Mouse (Mus musculus): ENCODE data around the gene Trim27. TPM values are rescaled to one million over a fixed set of nuclear protein-coding genes. Genes with fewer than 3 reads are reported as not detected.

The Trim27 gene
- total RNA-seq, 2 experiments from 2014 or later, result 26.9 to 33.6 TPM

Other genes with a start within 250 kb of the Trim27 start
- gene Olfr1370, start 104.5 kb upstream of the Trim27 start, total RNA-seq (2021), result not detected
- gene Olfr1369-ps1, start 68.0 kb upstream of the Trim27 start, total RNA-seq (2021), result not detected
- gene Olfr263, start 49.8 kb upstream of the Trim27 start, total RNA-seq (2021), result not detected
- gene Olfr1368, start 33.6 kb upstream of the Trim27 start, total RNA-seq (2021), result not detected
- gene Gpx5, start 113.3 kb downstream of the Trim27 start, total RNA-seq (2021), result not detected
- not detected for gene Gpx6, start 132.7 kb downstream of the Trim27 start, total RNA-seq (2021)
- gene Olfr1367, start 167.5 kb downstream of the Trim27 start, total RNA-seq (2021), result not detected
- 1 to 10 TPM; 6.3 to 7.1 TPM for gene Zscan12, start 183.4 kb downstream of the Trim27 start, total RNA-seq (2021)
- gene Zkscan3, start 223.3 kb downstream of the Trim27 start, total RNA-seq (2021), result 10 to 100 TPM; 38.9 to 39.0 TPM

All from heart, postnatal 10 days (tissue).